Mouse (Mus musculus): ENCODE measurements at regions not wholly inside any gene's neighbourhood (a gene's known extent, or its start where the extent isn't known, plus 50 kb on each side); places are given as distances from the start of the nearest gene placed in this dataset.

- no peak for DNase-seq
These were observed 1118.6 kb upstream of the Celf2 start for GRCm38 (mm10) chr2:8628007-8628406.

- no peak for DNase-seq
These were observed 1119.3 kb upstream of the Celf2 start for GRCm38 (mm10) chr2:8628485-8629208.

- no peak for DNase-seq
These were observed 1128.7 kb upstream of the Celf2 start for GRCm38 (mm10) chr2:8638082-8638481.

- DNase-seq: no peak
These were observed 1129.9 kb upstream of the Celf2 start for GRCm38 (mm10) chr2:8639282-8639681.

- peak; percentile 1 for DNase-seq
These were observed 1136.1 kb upstream of the Celf2 start for GRCm38 (mm10) chr2:8645463-8645862.

DNA sequence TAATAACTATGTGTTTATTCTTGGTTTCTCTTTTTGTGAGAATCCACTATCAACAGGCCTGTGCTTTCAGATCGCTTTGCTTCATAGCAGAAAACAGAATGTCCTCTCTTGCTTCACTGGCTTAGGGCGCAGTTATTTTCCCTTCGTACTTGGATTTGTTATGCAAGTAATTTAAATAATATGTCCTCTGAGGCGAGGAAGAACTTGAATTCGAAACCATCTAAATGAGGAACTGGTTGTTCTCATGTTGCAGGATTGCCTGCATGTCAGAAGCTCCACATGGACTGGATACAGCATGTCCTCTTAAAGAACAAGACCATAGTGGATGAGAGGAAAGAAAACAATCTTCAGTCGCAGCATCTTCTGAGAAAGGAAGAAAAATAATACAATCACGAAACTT is 1151.2 kb upstream of the Celf2 start:
- no peak for DNase-seq

- peak; percentile 60 for DNase-seq
These were observed 1164.5 kb upstream of the Celf2 start for GRCm38 (mm10) chr2:8673751-8674378.

- no peak for DNase-seq
These were observed 1166.2 kb upstream of the Celf2 start for GRCm38 (mm10) chr2:8675537-8675936.

- DNase-seq: no peak
These were observed 1167.2 kb upstream of the Celf2 start for GRCm38 (mm10) chr2:8676546-8676945.

DNA sequence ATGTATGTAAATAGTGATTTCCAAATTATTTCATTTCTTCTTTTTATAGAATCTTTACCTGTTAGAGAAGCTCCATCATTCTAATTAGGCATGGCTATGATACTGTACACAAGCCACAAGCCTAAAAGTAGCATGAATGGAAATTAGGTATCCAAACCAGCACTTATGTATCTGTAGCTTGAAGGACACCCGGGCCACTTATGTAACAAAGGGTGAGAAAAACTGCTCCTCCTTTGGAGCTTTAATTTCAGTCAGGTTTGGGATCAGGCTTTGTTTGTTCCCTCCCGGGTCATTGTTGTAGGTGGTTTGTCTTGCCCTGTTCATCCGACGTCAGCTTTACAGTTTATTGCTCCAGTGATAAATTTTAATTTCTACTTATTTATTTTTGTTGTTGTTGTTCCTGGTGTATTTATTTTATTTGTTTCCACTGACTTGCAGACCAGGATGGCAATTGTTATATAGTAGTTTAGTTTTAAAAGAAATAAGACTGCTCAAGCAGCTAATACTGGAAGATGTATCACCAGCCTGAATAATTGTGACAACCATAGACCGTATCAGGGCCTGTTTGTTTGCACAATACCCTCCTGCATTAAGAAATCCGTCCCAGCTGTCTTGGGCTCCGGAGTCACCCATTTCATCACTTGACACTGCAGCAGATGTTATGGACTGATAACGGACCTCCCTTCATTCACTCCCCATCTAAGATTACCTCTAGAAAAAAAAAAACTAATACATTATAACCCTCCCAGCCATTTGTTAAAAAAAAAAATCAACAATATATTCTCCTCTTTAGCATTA is 1181.7 kb upstream of the Celf2 start:
- no peak for DNase-seq

GRCm38 (mm10) chr2:8729306-8729705 is 1151.7 kb upstream of the 4930412O13Rik start:
- DNase-seq: no peak

DNA sequence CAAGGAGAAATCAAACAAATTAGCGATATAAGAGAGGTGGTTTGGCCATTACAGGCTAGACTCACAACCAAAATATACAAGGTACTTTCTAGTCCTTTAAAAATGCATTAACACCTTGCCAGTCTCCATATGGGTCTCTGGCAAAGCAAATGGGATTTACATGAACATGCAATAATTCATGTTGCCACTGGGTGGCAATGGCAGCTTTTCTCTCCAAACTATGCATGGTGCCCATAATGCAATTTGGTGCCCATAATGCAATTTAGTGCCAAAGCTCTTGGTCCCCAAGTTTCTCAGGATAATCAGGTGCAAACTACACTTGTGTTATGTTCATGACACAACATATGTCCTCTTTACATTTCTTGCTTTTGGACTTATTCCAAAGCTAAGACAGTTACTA is 1126.9 kb upstream of the 4930412O13Rik start:
- peak; percentile 5 for DNase-seq

DNA sequence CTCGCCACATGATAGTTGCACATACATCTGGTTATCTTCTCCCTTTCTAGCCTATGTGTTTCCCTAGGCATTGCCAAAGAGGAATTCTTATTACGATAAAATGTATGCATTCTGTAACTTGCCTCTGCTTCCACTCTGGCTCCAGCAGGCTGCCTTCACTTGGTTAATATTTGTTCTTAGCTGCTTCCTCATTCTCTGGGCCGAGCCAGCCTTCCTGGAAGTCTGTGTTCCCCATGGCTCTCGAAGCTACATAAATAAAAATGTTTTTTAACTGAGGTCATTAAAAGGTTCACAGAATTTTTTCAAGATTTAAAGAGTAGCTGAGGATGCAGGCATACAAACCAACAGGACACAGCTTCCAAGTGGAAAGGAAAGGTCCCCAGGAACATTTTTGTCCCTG is 1124.5 kb upstream of the 4930412O13Rik start:
- DNase-seq: no peak

DNA sequence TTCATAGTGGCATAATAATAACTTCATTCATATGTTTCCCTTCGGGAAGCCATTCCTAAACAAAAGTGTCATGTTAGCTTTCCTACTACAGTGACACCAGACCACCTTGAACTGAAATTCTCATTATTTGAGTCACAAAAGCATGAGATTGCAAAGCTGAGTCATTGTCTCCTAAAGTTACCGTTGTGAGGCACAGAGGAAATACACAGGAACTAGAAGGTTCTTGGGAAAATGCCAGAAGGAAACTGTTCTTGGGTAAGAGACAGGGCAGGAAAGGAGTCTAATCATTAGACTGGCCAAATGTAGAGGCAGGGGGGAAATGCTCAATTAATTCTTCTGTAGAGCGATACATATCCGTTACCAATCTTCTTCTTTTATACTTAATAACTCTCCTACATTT is 1110.4 kb upstream of the 4930412O13Rik start:
- no peak for DNase-seq

GRCm38 (mm10) chr2:8781152-8781935 is 1099.7 kb upstream of the 4930412O13Rik start:
- no peak for DNase-seq

DNA sequence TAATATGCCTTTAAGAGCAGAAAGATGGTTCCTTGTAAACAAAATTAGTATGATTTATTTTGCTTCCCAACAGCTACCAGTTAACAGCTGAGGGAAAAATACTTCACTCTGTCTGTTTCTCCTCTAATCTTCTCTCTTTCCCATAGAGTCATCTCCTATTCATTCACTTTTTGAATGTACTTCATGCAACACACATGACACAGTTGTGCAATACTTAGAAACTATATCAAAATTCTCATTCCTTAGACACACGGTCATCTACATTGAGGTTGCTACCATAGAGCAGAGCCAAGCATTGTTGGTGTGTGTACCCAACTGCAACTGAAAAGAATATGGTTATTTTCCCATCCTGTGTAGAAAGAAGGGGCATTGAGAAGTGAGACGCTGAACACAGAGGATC is 1098.8 kb upstream of the 4930412O13Rik start:
- no peak for DNase-seq

DNA sequence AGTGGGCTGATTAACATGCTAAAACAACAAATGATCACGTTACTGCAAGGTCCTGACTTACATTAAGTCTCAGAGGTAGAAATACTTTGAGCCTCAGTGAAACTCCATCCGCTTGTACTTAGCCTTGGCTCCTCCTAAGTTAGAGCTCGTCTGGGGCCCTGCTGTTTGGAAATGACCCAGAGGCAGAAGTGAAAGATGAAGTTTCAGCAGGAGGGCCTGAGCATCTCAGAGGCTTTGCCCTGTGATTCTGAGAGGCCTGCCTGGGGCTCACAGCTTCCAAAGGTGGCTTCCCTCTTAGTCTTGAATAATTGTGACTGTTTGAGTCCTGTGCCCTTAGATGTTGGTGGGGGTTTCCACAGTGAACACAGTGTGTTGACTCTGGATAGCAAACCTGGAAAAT is 1079.0 kb upstream of the 4930412O13Rik start:
- DNase-seq: no peak

- no peak for DNase-seq
These were observed 1071.4 kb upstream of the 4930412O13Rik start for GRCm38 (mm10) chr2:8809609-8810008.

DNA sequence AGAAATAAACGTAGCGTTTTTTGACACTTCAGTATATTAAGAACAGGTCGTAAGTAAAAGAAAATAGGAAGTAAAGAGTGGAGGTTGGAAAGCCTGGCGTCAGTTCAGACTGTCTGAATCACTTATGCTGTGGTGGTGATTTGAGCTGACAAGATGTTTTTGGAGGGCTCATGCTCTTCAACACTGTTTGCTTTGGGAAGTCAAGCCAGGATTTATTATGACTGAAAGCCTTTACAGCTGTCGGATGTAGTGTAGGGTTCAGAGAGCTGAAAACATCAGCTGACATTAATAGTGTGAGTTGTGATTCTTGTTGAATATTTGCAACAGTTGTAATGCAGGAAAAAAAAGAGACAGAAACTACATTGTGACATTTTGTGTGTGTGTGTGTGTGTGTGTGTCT is 1062.9 kb upstream of the 4930412O13Rik start:
- DNase-seq: no peak

- no peak for DNase-seq
These were observed 1055.6 kb upstream of the 4930412O13Rik start for GRCm38 (mm10) chr2:8825406-8825805.

All from cerebellum, adult 9-10 months (tissue).